17 mouse cellular contexts compared by ENCODE assay signal in the genomic region with DNA sequence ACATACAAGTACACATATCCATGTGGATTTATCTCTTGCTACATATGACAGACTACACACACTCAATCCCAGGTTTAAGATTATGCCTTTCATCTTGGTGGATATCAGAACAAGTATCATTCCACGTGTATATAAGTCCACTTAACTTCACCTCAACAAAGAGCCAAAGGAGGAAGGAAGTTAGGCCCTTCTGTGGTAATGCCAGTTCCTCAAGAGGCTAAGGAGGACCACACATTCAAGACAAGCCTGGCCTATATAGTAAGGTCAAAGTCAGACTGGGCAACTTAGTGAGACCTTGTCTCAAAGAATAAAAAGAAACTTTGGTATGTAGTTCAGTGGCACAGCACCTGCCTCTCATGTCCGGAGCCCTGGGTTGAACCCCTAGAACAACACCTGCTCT.
"Had no signal": no experiment of that assay in that cellular context is flagged by ENCODE, and none has a peak within 500 bp of the region (broad histone marks: within the 10 kb centered on the region; RNA-seq: fewer than 3 reads in every experiment).

No protein-coding gene starts in this region.

- H3K36me3 ChIP-seq: stomach, embryonic 15.5 days had no signal

- ATAC-seq: intestine, embryonic 16.5 days had no signal

- H3K4me1 ChIP-seq: stomach, embryonic 15.5 days had no signal

- H3K4me3 ChIP-seq: layer of hippocampus, adult 2 months; stomach, embryonic 15.5 days had no signal

- H3K4me2 ChIP-seq: liver, embryonic 11.5 days; midbrain, embryonic 11.5 days; stomach, embryonic 15.5 days had no signal

- DNase-seq: kidney, adult 18-20 months; kidney, adult 9 months; kidney, postnatal 14 days; layer of hippocampus, adult 9-11 months; lung, adult 18-20 months; midbrain, embryonic 14.5 days; right cerebral cortex, adult 18-20 months; right cerebral cortex, postnatal 14 days; right cerebral cortex, postnatal 4 days; thymus, postnatal 25 days had no signal

- H3K27me3 ChIP-seq: stomach, embryonic 15.5 days had no signal

- H3K9ac ChIP-seq: liver, embryonic 14.5 days; stomach, embryonic 15.5 days had no signal

- H3K27ac ChIP-seq: layer of hippocampus, adult 2 months; liver, embryonic 14.5 days; macrophage; stomach, embryonic 15.5 days had no signal

- H3K9me3 ChIP-seq: stomach, embryonic 15.5 days had no signal
